Mouse (Mus musculus): ENCODE measurements around the gene Auh.

Auh gene

DNA sequence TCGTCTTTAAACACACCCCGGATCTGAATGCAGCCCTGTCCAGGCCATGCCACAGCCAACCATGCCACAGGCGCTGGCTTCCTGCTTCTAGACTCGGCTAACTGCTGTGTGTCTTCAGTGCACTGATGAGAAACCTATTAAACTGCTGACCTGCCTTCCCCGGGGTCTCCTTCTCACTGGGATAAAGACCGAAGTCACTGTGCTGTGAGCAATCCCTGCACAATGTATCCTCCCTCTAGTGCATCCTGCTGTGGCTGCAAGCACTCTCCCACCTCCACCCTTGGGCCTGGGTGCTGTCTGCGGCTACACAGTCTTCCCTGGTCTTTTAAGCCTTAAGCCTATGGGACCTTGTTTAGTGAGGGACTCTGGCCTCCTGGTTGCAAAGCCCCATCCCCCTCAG lies 50.7 kb downstream of the Auh start:
- DNase-seq (ENCODE audit: low read depth, low spot score), result no peak

DNA sequence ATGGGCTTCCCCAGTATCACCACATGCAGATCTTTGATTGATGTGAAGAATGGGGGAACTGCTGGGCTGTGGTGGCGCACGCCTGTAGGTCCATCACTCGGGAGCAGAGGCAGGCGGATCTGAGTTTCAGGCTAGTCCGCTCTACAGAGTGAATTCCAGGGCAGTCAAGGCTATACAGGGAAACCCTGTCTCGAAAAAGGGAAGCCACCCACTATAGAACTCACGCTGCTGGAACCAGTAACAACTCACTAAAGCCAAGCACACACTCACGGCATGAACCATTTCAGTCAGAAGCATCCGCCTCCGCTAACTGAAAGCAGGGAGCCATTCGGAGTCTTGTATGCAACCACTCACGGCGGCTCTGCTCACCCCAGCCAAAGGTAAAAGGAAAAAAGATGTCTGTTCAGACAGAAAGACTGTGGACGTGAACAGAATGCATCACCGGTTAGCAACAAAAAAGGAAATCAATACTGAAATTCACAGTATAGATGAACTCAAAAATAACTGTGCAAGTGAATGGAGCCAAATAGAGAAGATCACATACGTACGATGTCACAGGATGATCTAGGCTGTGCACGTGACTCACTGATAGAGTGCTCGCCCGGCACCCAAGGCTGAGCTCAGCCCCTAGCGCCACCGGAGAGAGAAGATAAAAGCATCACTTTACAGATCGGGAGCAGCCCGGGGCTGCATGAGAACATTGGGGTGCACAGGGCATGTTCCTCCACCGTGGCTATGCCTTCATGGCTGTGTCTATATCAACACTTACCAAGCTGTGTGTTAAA lies 53.7 kb downstream of the Auh start:
- peak; percentile 61 for DNase-seq (ENCODE audit: low read depth, low spot score)

DNA sequence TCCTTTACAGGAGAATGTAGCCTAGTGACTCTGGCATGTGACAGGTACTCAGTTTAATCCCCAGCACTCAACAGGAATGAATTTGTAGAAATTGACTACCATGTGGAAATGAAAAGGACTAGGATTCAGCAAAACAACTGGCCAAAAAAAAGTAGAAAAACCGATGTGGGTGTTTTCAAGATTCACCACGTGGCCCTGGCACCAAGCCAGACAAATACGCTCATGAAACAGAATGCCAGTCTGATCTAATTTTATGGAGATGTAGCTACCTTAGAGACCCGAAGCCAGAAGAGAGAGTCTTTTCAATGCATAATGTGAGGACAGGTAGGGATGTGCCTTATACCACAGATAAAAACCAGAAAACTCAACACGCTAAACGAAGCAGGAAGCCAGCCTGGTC lies 54.4 kb downstream of the Auh start:
- no peak for DNase-seq (ENCODE audit: low read depth, low spot score)

DNA sequence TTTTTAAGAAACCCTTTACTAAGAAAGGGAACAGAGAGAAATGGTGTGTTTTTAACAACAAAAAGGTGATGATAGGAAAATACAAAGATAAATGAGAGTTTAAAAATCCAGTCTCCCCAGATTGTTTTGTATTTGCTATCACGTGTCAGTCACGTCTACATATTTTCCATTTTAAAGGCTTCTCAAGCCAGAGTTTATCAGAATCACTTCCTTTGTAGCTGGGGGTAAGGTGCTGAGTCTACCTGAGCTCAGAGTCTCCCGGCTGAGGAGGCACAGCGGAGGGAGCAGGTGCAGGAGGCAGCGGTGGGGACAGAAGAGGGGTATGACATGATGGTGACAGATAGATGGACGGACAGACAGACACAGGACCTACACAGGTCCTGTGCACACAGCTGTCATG lies 55.1 kb downstream of the Auh start:
- no peak for DNase-seq (ENCODE audit: low read depth, low spot score)

DNA sequence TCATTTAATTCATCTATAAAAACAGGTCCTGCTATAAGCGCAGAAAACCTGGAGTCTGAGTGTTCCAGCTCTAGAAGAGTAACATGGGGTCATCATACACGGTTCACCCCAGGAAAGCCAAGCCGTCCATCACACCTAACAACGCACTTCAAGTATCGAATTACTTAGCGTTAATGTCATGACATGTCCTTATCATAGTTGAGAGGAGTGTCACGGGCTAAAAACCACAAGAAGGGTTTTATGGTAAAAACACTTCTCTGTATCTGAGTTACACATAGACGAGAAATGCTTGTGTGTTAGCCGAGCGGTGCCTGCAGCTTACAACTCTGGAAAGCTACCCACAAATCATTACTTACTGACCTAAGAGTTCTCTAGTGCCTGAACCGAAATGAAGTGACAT lies 55.6 kb downstream of the Auh start:
- no peak for DNase-seq (ENCODE audit: low read depth, low spot score)

DNA sequence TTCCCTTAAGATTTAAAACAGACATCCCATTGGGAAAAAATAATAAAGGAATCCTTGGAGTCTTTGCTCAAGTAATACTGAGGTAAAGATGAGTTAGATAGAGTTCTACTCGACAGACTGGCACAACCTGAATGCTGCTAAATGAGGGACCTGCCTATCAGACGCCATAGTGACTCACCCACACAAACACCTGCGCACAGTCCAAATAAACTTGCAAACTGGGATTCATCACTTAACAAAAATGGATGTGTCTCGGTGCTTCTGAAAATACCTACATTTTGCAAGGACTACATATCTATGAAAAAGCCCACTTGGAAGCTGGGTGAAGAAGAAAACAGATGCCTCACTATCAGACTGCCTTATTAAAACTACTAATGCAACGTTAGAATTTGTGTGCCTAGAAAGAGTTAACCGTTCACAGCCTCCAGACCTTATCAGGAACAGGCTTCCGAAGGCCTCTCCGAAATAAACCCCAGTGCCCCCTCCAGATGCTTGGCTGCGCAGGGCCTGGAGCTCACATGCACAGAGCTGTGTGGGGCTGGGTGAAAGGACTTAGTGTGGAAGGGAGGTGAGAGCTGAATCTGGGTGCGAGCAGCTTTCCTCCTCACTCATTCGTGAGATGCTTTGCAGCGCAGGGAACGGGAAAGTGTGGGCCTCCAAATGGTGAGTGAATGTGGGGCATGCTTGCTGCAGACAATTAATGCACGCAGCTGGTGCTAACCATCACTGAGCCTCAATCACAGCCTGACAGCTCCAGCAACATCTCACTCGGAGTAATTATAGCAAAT lies 63.3 kb downstream of the Auh start:
- DNase-seq (ENCODE audit: low read depth, low spot score), result no peak

DNA sequence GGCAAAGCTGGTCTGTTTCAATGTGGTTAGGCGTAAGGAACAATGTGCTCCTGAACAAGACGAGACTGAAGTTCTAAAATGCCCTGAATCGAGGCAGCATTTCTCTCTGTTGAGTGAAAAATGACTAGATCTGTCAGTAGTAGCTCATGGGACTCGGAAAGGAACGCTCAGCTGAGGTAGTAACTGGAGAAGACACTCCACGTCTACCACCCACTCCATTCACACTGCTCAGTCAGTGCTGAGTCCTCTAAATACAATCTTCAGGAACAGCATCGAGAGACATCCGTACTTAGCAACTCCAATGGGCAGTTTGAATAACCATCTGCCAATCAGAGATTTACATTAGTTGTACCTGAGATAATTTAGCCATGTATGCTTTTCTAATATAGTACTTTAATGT lies 66.0 kb downstream of the Auh start:
- DNase-seq (ENCODE audit: low read depth, low spot score), result no peak

DNA sequence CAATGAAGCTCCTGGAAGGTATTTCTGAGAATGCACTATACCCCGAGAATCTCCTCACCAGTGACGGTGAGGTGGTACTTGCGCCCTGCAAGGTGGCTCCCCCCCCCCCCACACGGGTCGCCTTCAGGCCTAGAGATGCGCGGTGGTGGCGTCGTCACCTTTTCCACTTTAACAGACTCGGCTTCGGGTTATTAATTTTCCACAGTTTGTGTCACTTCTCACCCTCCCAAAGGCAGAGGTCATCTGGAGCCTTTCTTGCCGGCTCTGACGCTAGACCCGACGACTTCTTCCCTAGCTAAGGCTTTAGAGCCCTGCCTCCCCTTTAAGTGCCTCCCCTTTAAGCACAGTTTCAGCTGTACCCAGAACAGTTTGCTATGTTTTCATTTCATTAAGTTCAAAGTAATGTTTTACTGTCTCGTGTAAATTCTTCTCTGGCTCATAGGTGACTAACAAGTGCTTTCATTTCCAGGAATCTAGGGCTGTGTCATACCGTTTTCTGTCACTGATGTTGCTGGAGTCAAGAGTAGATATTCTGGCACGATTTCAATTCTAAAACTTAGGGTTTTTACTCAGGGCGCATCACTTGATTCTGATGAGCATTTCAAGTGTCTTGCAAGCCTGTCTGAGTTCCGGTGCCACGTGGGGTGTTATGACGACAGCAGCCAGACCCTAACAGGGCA lies 69.3 kb downstream of the Auh start:
- no peak for DNase-seq (ENCODE audit: low read depth, low spot score)

DNA sequence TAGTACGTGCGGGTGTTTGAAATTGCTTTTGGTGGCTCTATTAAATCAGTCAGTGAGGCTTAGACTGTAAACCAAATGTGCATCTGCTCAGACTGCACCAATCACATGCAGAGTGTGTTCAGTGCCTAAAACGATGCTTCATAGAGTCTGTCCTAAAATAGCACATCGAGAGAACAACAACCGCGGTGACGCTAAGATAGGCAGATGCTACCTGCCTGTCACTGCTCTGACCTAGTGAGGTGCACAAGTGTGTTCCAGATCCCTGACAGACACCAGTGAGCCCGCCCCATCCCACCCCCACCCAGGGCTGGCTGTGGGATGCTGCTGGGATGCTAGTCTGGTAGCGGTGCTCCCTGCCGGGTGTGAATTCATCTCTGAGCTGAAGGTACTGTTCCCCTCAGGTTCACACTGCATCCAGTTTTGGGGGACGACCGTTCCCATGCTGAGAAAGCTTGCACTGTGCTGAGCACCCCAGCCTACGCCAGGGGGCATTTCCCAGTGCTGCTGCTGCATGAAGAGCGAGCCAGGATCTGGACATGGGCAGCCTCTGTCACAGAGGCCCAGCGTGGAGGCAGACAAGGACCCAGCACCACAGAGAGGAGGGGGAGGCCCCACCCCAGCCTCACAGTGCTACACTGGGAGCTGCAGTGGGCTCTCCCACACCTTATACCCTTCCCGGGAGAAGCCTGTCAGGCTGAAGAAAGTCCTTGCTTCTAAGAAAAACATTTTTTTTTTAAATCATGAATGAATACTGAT lies 70.2 kb downstream of the Auh start:
- no peak for DNase-seq (ENCODE audit: low read depth, low spot score)

DNA sequence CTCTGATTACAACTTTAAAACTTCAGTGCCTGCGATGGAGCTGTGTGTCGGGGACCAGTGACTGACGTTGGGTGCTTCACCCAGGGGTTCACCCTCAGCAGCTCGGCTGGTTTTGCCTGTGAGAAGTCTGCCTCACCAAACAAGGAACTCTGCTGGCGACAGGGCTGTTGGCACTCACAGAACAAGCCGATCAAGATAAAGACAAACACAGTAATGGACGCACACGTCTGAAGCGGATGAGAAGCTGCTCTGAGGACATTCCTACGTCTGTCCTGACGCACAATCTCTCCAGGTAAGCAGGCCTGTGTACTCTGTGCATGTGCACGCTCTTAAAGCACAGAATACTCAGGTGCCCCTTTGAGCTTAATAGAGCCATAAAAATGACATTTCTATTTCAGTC lies 71.1 kb downstream of the Auh start:
- no peak for DNase-seq (ENCODE audit: low read depth, low spot score)

DNA sequence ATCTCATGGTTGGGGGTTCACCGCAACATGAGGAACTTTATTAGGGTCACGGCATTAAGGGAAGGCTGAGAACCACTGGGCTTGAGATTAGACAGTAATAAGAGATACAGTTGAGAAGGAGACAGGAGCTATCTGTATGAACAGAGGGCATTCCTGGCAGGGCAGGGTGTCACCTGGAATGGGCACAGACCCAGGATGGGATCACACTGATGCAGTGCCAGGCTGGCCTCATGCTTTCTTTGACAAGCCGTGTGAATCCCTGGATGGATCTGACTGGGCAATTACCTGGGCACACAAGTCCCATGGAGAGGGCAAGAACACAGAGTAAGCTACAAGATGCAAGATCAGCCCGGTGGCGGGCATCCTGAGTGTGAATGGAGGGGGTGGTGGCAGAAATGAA lies 71.7 kb downstream of the Auh start:
- no peak for DNase-seq (ENCODE audit: low read depth, low spot score)

DNA sequence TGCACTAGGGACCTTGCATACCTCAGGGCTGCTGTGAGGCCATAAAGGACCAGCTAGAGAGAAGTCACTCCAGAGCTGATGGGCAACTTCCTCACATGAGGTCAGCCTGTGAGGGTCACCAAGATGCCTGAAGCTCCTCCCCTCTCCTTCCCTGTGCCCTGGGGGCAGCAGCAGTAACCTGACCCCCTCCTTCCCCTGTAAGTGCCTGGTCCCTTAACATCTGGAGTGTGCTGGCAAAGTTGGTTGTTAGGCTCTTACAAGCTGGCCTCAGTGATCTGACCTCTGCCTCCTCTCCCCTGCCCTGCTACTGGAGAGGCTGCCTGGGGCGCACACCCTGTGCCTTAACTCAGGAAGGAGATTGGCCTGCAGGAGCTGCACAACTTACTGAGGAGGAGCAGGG lies 75.9 kb downstream of the Auh start:
- DNase-seq (ENCODE audit: low read depth, low spot score), result no peak

DNA sequence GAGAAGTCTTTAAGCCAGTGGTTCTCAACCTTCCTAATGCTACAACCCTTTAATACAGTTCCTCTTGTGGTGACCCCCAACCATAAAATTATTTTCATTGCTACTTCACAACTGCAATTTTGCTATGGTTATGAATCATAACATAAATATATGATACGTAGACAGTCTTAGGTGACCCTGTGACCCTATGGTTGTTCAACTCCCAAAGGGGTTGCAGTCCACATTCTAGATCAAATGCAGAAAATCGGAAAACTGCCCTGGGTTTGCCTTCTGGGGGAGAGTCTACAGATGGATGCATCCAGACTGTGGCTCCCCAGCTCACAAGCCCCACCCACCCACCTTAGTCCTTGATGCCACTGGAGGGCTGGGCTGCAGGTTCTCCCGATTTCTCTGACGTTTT lies 77.6 kb downstream of the Auh start:
- no peak for DNase-seq (ENCODE audit: low read depth, low spot score)

DNA sequence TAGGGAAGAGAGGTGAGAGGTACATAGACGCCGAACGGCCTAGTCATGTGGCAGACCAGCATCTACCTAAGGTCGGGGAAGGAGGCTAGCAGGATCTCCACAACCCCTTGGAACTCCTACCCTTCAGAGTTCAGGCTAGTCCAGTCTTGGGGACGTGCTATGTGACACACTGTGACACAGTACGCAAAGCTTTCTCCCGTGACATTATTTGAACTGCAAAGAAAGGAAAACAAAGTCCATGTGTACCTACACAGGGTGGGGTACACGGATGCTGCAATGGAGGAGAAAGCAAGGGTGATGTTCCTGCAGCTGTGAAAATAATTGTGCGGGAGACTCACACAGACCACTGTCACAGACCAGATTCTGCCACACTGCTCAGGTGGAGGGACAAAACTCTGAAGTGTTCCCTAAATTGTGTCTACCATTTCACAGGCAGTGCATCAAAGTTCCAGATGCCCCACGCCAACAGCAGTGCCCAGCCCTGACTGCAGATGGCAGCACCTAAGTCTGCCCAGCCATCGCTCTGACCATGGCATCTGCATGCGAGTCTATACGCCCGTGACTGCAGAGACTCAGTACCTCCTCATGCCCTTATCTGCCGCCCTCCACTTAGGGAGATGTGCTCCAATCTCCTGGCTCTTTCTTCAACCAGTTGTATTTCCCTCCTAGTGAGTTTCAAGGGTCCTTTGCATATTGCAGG lies 79.3 kb downstream of the Auh start:
- peak; percentile 36 for DNase-seq (ENCODE audit: low read depth, low spot score)

DNA sequence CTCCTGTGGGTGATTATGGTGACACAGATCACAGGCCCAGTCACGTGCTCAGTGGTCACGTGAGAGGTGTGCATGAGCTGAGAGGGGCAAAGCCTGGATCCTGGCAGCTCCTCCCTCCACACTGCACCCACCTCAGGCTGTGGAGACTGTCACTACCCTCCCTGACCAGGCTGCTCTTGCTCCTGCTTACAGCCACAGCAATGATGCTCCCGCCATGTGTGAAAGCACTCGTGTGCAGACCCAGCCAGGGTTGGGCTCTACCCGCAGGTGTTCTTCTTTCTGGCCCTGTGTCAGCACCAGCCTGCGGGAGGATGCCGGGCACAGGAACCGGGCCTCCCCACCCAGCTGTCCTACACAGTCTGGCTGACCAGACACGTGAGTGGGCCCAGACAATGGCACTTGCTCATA lies 80.1 kb downstream of the Auh start:
- DNase-seq (ENCODE audit: low read depth, low spot score), result peak; percentile 42

DNA sequence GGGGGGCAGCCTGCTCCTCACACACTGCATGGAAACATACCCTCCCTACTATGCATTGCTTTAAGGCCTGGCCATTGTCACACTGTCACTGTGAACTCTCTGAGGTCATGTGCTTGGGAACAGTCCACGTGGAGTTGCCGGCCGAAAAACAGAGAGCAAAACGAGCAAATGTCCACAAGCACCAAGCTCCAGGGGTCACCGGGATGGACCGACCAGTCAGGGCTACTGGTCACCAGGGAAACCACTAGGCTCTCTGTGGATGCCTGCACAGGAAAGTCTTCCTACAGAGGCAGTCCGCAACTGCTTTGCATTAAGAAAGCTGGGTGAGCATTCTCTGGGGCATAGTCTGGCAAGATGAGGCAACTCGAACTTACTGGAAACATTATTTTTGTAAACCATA lies 82.0 kb downstream of the Auh start:
- no peak for DNase-seq (ENCODE audit: low read depth, low spot score)

DNA sequence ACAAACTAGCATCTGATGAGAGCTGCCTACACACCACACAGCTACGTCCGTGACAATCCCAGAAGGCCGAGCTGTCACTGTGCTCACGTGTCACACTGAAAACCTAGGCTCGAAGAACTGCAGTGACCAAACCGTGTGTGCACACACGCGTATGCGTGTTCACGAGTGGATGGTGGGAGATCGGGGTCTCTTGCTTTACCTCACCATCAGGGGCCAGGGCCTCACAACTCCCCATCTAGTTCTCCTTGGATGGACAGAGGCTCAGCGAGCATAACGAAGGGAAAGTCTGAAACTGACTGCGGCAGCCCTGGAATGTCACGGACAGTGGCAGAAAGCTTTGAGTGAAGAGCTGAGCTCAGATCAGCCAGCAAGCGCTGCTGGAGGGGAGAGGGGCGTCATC lies 82.4 kb downstream of the Auh start:
- no peak for DNase-seq (ENCODE audit: low read depth, low spot score)

DNA sequence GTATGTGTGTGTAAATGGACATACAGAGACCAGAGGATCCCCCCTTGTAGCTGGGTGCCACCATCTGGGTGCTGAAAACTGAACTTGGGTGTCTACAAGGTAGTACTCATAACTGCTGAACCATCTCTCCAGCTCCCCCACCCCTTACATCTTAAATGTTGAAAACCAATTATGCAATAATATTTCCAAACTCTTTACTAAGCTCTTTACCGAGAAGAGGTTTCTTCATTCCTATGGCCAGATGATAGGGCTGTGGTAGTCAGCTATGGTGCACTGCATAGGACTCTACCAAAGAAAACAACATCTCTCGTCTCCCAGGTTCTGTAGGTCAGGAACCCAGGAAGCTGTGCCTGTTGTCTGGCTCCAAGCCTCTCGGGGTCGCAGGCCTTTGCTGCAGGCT lies 83.9 kb downstream of the Auh start:
- DNase-seq (ENCODE audit: low read depth, low spot score), result no peak

DNA sequence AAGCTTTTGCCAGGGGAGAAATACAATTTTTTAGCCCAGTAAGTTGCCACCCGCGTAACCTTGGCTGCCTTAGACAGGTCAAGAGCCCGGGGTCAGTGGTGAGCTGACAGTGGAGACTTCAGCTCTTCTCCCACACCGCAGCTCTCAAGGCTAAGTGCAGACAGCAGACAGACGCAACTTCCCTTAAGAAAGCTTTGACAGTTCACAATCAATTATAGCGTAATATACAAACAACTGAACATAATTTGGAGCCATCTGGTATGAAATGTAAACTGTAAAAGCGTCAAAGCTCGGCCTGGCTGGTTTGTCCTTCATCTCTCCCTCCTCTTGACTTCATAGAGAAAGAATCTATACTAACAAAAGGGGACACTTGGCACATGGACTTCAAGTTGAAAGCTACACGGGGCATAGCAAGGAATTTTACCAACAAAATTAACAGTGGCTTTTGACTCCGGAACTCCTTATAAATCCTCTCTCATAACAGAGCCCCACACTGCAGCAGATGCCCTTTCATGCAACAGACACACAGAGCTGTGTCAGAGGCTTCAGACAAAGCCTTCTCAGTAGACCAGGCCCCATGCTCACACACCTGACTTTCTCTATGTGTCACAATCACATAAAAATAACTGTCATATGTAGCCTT lies 85.8 kb downstream of the Auh start:
- no peak for DNase-seq (ENCODE audit: low read depth, low spot score)

DNA sequence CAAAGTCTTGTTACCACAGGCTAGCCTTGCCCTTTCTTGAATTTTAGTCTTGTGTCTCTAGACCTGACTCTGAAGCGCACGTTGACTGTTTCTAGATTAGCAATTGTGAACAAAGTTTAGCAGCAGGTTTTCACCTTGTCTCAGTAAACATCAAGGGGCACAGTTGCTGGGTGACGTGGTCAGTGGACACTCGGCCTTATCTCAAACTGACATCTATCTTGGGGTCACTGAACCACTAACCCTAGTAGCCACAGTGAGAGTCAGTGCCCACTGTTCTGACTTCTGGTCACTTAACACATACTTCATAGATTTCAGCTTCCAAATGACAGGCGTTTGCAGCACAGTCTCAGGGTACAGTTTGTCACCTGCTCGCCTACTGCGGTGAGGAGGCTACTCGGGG lies 93.2 kb downstream of the Auh start:
- DNase-seq (ENCODE audit: low read depth, low spot score), result no peak

DNA sequence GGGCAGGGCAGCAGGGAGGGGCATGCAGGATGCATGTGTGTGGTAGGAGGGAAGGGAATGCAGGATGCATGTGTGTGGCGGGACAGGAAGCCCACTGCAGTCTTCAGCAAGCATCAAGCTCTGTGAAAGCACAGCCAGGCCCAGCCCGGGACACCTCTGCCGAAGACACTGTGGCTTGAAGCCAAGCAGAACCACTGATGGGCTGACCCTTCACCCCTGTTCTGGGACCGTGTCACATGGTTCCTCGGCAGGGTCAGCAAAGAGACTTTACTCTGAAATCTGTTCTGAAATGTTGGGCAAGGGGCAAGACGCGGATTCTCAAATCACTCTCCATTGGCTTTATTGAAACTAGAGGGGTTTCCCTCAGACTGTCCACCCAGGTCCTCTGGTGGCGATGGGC lies 94.9 kb downstream of the Auh start:
- DNase-seq (ENCODE audit: low read depth, low spot score), result no peak
